Mouse (Mus musculus) myocyte (in vitro differentiated cells): Measurements from ENCODE around the gene Zfp933.
A peak's percentile ranks its signal among the peaks of the same experiment; 100 is the strongest.

Source experiments
- POLR2A ChIP-seq: IDR thresholded peaks from one replicate; pipeline ENCODE4 v1.6.1; 2011; ENCODE audit warnings: low read depth, mild to moderate bottlenecking, control low read depth, moderate library complexity; ENCODE audit not compliant: insufficient read length
- POLR2AphosphoS2 ChIP-seq: IDR thresholded peaks from one replicate; pipeline ENCODE4 v1.6.1; 2011; ENCODE audit warnings: low read depth, control low read depth; ENCODE audit not compliant: insufficient read length

GRCm38 (mm10) chr4:147868450-147869031 lies 20.4 kb upstream of the Zfp933 start, which contains the start of the genes Miip and Fv1:
- peak; percentile 46 for TF ChIP-seq POLR2A
- peak; percentile 70 for TF ChIP-seq POLR2AphosphoS2
